Mouse (Mus musculus): ENCODE measurements at regions not wholly inside any gene's neighbourhood (a gene's known extent, or its start where the extent isn't known, plus 50 kb on each side); places are given as distances from the start of the nearest gene placed in this dataset.

- DNase-seq (ENCODE audit: low spot score in 2 of 2), result peak in 1 of 2 experiments; percentile 2
These were observed 503.2 kb downstream of the Ndufa4 start for GRCm38 (mm10) chr6:11404101-11404500.

- DNase-seq (ENCODE audit: low spot score in 2 of 2), result no peak
These were observed 548.2 kb downstream of the Ndufa4 start for GRCm38 (mm10) chr6:11359088-11359487.

GRCm38 (mm10) chr6:11353599-11353998, 553.7 kb downstream of the Ndufa4 start:
- peak; percentile 8 to 38 for DNase-seq (ENCODE audit: low spot score in 2 of 2)

GRCm38 (mm10) chr6:11334137-11334536, 573.2 kb downstream of the Ndufa4 start:
- DNase-seq (ENCODE audit: low spot score in 2 of 2), result no peak

GRCm38 (mm10) chr6:11313744-11314143, 593.6 kb downstream of the Ndufa4 start:
- DNase-seq (ENCODE audit: low spot score in 2 of 2), result no peak

- no peak for DNase-seq (ENCODE audit: low spot score in 2 of 2)
These were observed 601.2 kb downstream of the Ndufa4 start for GRCm38 (mm10) chr6:11305979-11306534.

- DNase-seq (ENCODE audit: low spot score in 2 of 2), result peak in 1 of 2 experiments; percentile 55
These were observed 623.3 kb downstream of the Ndufa4 start for GRCm38 (mm10) chr6:11283990-11284389.

- no peak for DNase-seq (ENCODE audit: low spot score in 2 of 2)
These were observed 632.1 kb downstream of the Ndufa4 start for GRCm38 (mm10) chr6:11275214-11275613.

All from layer of hippocampus, adult 18-20 months (tissue).